ENCODE assay signal across 8 mouse cellular contexts in the genomic region with DNA sequence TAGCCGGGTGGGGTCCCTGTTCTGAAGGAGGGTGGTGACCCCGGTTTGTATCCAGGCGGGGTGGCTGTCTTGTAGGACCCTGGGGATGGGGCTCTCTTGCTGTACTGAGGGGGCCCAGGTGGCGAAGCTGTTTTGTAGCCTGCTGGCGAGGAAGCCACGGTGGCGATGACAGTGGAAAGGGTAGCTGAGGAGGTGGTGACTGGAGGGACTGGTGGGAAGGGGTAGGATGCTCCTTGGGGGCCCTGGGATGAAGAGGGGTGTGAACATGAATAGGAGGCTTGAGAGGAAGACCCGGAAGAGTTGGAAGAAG. TPM values are rescaled to one million over a fixed set of nuclear protein-coding genes. Genes with fewer than 3 reads are reported as not detected.
A peak's percentile ranks its signal among the peaks of the same experiment; 100 is the strongest.
DNase-seq lines count a peak whose midpoint lies in the region; ATAC-seq and TF ChIP-seq lines count a peak whose summit lies in the region.

No protein-coding gene starts in this region.

- H3K4me1 ChIP-seq in lung, embryonic 14.5 days (ENCODE audit: insufficient read depth): 0 out of 2 replicates have a peak, but pooled peaks cover 11% of the 10 kb centered on the region
- peaks cover 47% of the 10 kb centered on the region for H3K4me1 ChIP-seq in forebrain, embryonic 10.5 days
- H3K4me1 ChIP-seq in intestine, embryonic 15.5 days (replicated peaks): peaks cover 27% of the 10 kb centered on the region
- H3K4me1 ChIP-seq in neural tube, embryonic 12.5 days: peaks cover 29% of the 10 kb centered on the region

- peak overlapping the region; percentile 88 for H3K27ac ChIP-seq in lung, embryonic 14.5 days (ENCODE audit: low read depth)
- peak overlapping the region; percentile 97 for H3K27ac ChIP-seq in forebrain, embryonic 10.5 days
- H3K27ac ChIP-seq in intestine, embryonic 15.5 days: peak overlapping the region; percentile 87
- peak overlapping the region; percentile 87 for H3K27ac ChIP-seq in neural tube, embryonic 12.5 days

- peak overlapping the region; percentile 97 for H3K4me2 ChIP-seq in lung, embryonic 14.5 days
- peak overlapping the region; percentile 96 for H3K4me2 ChIP-seq in intestine, embryonic 15.5 days (replicated peaks)
- peak overlapping the region; percentile 97 for H3K4me2 ChIP-seq in neural tube, embryonic 12.5 days (replicated peaks)

- no peak for DNase-seq in lung, embryonic 14.5 days
- DNase-seq in lung, postnatal 36 days: no peak
- no peak for DNase-seq in forebrain, embryonic 10.5 days (ENCODE audit: extremely low spot score, low spot score)
- no peak for DNase-seq in layer of hippocampus, adult 18-20 months (ENCODE audit: low spot score in 2 of 2)
- no peak for DNase-seq in adrenal gland, postnatal 25 days
- no peak for DNase-seq in adrenal gland, postnatal 36 days

- no peaks in the 10 kb centered on the region for H3K27me3 ChIP-seq in lung, embryonic 14.5 days (ENCODE audit: insufficient read depth, low read length)
- 0 out of 2 replicates have a peak, but pooled peaks cover 3% of the 10 kb centered on the region for H3K27me3 ChIP-seq in forebrain, embryonic 10.5 days (ENCODE audit: poor library complexity, severe bottlenecking)
- H3K27me3 ChIP-seq in intestine, embryonic 15.5 days (replicated peaks): no peaks in the 10 kb centered on the region
- no peaks in the 10 kb centered on the region for H3K27me3 ChIP-seq in neural tube, embryonic 12.5 days (replicated peaks)

- peak overlapping the region; percentile 73 for H3K9ac ChIP-seq in lung, embryonic 14.5 days
- peak overlapping the region; percentile 82 for H3K9ac ChIP-seq in intestine, embryonic 15.5 days
- H3K9ac ChIP-seq in neural tube, embryonic 12.5 days: peak overlapping the region; percentile 85

- peaks cover 69% of the 10 kb centered on the region for H3K36me3 ChIP-seq in lung, embryonic 14.5 days (ENCODE audit: insufficient read depth)
- peaks cover 77% of the 10 kb centered on the region for H3K36me3 ChIP-seq in forebrain, embryonic 10.5 days (replicated peaks)
- peaks cover 39% of the 10 kb centered on the region for H3K36me3 ChIP-seq in intestine, embryonic 15.5 days
- H3K36me3 ChIP-seq in neural tube, embryonic 12.5 days: peaks cover 58% of the 10 kb centered on the region

- 19% methylated on average over 8 of the region's 8 CpGs for WGBS in lung, embryonic 14.5 days
- WGBS in forebrain, embryonic 10.5 days: 23% methylated on average over 8 of the region's 8 CpGs
- WGBS in intestine, embryonic 15.5 days: 24% methylated on average over 8 of the region's 8 CpGs
- 16% methylated on average over 8 of the region's 8 CpGs for WGBS in neural tube, embryonic 12.5 days

- H3K4me3 ChIP-seq in lung, embryonic 14.5 days (ENCODE audit: low read depth, low read length): peak overlapping the region; percentile 44
- peak overlapping the region; percentile 71 for H3K4me3 ChIP-seq in forebrain, embryonic 10.5 days
- H3K4me3 ChIP-seq in intestine, embryonic 15.5 days (replicated peaks): peak overlapping the region; percentile 47
- H3K4me3 ChIP-seq in neural tube, embryonic 12.5 days: peak overlapping the region; percentile 52

- TF ChIP-seq CTCF in lung, embryonic 14.5 days (IDR thresholded peaks at IDR 0.05; ENCODE audit: low read depth): no peak

- ATAC-seq in lung, embryonic 14.5 days (ENCODE audit: insufficient read depth): peak; percentile 3; the same call in 1 of the 2 replicates
- no peak for ATAC-seq in intestine, embryonic 15.5 days
- ATAC-seq in neural tube, embryonic 12.5 days (ENCODE audit: low FRiP score, low read depth): no peak; the same call in none of the 2 replicates

- no peaks in the 10 kb centered on the region for H3K9me3 ChIP-seq in lung, embryonic 14.5 days (ENCODE audit: low read depth, low read length)
- H3K9me3 ChIP-seq in forebrain, embryonic 10.5 days: no peaks in the 10 kb centered on the region
- H3K9me3 ChIP-seq in intestine, embryonic 15.5 days: no peaks in the 10 kb centered on the region
- H3K9me3 ChIP-seq in neural tube, embryonic 12.5 days: no peaks in the 10 kb centered on the region

RNA-seq across cellular contexts. Expression of a gene that starts 5.1 kb away (rescaled TPM):
- 429 and 440 TPM in 2 replicates for polyA plus RNA-seq in lung, embryonic 14.5 days (2014; fragmentation: Nextera tagmentation; extraction: Ambion mirVana)
- polyA plus RNA-seq in forebrain, embryonic 10.5 days (2016; fragmentation: Nextera tagmentation; extraction: Ambion mirVana): 397 and 415 TPM in 2 replicates
- 337 and 341 TPM in 2 replicates for polyA plus RNA-seq in intestine, embryonic 15.5 days (2015; fragmentation: Nextera tagmentation; extraction: Ambion mirVana)
- polyA plus RNA-seq in neural tube, embryonic 12.5 days (2016; fragmentation: Nextera tagmentation; extraction: Ambion mirVana): 527 and 552 TPM in 2 replicates
- total RNA-seq in layer of hippocampus, adult 18-20 months (2021): 100 to 1,000 TPM; 358 to 368 TPM
- total RNA-seq in adrenal gland, postnatal 25 days (2021): 357 and 392 TPM in 2 replicates
- total RNA-seq in adrenal gland, postnatal 36 days (2021): 100 to 1,000 TPM; 331 to 397 TPM

RNA-seq across cellular contexts. Expression of a gene that starts 7.7 kb away (rescaled TPM):
- polyA plus RNA-seq in lung, embryonic 14.5 days (2014; fragmentation: Nextera tagmentation; extraction: Ambion mirVana): 12.1 and 12.6 TPM in 2 replicates
- 4.8 and 5.2 TPM in 2 replicates for polyA plus RNA-seq in forebrain, embryonic 10.5 days (2016; fragmentation: Nextera tagmentation; extraction: Ambion mirVana)
- polyA plus RNA-seq in intestine, embryonic 15.5 days (2015; fragmentation: Nextera tagmentation; extraction: Ambion mirVana): 16.7 and 17.7 TPM in 2 replicates
- polyA plus RNA-seq in neural tube, embryonic 12.5 days (2016; fragmentation: Nextera tagmentation; extraction: Ambion mirVana): 4.8 and 6.6 TPM in 2 replicates
- total RNA-seq in layer of hippocampus, adult 18-20 months (2021): 1 to 10 TPM; 4.1 to 4.6 TPM
- 4.6 and 9.1 TPM in 2 replicates for total RNA-seq in adrenal gland, postnatal 25 days (2021)
- total RNA-seq in adrenal gland, postnatal 36 days (2021): 1 to 10 TPM; 5.5 to 9.6 TPM

RNA-seq across cellular contexts. Expression of a gene that starts 9.6 kb away (rescaled TPM):
- not detected in 2 replicates for polyA plus RNA-seq in lung, embryonic 14.5 days (2014; fragmentation: Nextera tagmentation; extraction: Ambion mirVana)
- polyA plus RNA-seq in forebrain, embryonic 10.5 days (2016; fragmentation: Nextera tagmentation; extraction: Ambion mirVana): not detected in 2 replicates
- not detected in 2 replicates for polyA plus RNA-seq in intestine, embryonic 15.5 days (2015; fragmentation: Nextera tagmentation; extraction: Ambion mirVana)
- polyA plus RNA-seq in neural tube, embryonic 12.5 days (2016; fragmentation: Nextera tagmentation; extraction: Ambion mirVana): not detected in 2 replicates
- not detected for total RNA-seq in layer of hippocampus, adult 18-20 months (2021)
- not detected in 2 replicates for total RNA-seq in adrenal gland, postnatal 25 days (2021)
- total RNA-seq in adrenal gland, postnatal 36 days (2021): under 1 TPM in 1 of 2 experiments, not detected in 1; 0.56 TPM

RNA-seq across cellular contexts. Expression of a gene that starts 10.1 kb away (rescaled TPM):
- 13.1 and 15.1 TPM in 2 replicates for polyA plus RNA-seq in lung, embryonic 14.5 days (2014; fragmentation: Nextera tagmentation; extraction: Ambion mirVana)
- 12.5 and 14.2 TPM in 2 replicates for polyA plus RNA-seq in forebrain, embryonic 10.5 days (2016; fragmentation: Nextera tagmentation; extraction: Ambion mirVana)
- polyA plus RNA-seq in intestine, embryonic 15.5 days (2015; fragmentation: Nextera tagmentation; extraction: Ambion mirVana): 10.5 and 11.9 TPM in 2 replicates
- polyA plus RNA-seq in neural tube, embryonic 12.5 days (2016; fragmentation: Nextera tagmentation; extraction: Ambion mirVana): 16.8 and 17.4 TPM in 2 replicates
- total RNA-seq in layer of hippocampus, adult 18-20 months (2021): 100 to 1,000 TPM; 161 to 181 TPM
- 100 and 102 TPM in 2 replicates for total RNA-seq in adrenal gland, postnatal 25 days (2021)
- 10 to 100 TPM; 77.4 to 78.1 TPM for total RNA-seq in adrenal gland, postnatal 36 days (2021)

RNA-seq across cellular contexts. Expression of a gene that starts 23.2 kb away (rescaled TPM):
- 2.2 and 4.1 TPM in 2 replicates for polyA plus RNA-seq in lung, embryonic 14.5 days (2014; fragmentation: Nextera tagmentation; extraction: Ambion mirVana)
- 4.0 and 4.4 TPM in 2 replicates for polyA plus RNA-seq in forebrain, embryonic 10.5 days (2016; fragmentation: Nextera tagmentation; extraction: Ambion mirVana)
- 6.0 and 6.8 TPM in 2 replicates for polyA plus RNA-seq in intestine, embryonic 15.5 days (2015; fragmentation: Nextera tagmentation; extraction: Ambion mirVana)
- polyA plus RNA-seq in neural tube, embryonic 12.5 days (2016; fragmentation: Nextera tagmentation; extraction: Ambion mirVana): 25.2 and 27.8 TPM in 2 replicates
- 1,000 to 10,000 TPM; 1,059 TPM for total RNA-seq in layer of hippocampus, adult 18-20 months (2021)
- 10.1 and 17.6 TPM in 2 replicates for total RNA-seq in adrenal gland, postnatal 25 days (2021)
- total RNA-seq in adrenal gland, postnatal 36 days (2021): 10 to 100 TPM; 12.4 to 32.6 TPM
